Mouse (Mus musculus) forebrain, embryonic 13.5 days (tissue): ENCODE data around the gene Pdzd7. TPM values are rescaled to one million over a fixed set of nuclear protein-coding genes. Genes with fewer than 3 reads are reported as not detected.
A peak's percentile ranks its signal among the peaks of the same experiment; 100 is the strongest.

ENCODE experiments used
- ATAC-seq: fragments of 200-750 bp; cut with Nextera tagmentation; 2 replicates; pipeline ENCODE4 v1.8.0; 2017
- H3K27ac ChIP-seq: fragments of 300-500 bp; sonication (generic); 2 replicates; pipeline ENCODE4 v1.5.1; 2015; ENCODE audit warnings: inconsistent platforms, mild to moderate bottlenecking, moderate library complexity
- H3K27me3 ChIP-seq: fragments of 300-500 bp; sonication (generic); 2 replicates; pipeline ENCODE4 v1.6.1; 2015; ENCODE audit warnings: mild to moderate bottlenecking, inconsistent platforms
- H3K36me3 ChIP-seq: fragments of 300-500 bp; sonication (generic); 2 replicates; pipeline ENCODE4 v1.6.1; 2015; ENCODE audit warnings: mild to moderate bottlenecking, inconsistent platforms; ENCODE audit not compliant: poor library complexity, severe bottlenecking
- H3K4me1 ChIP-seq: fragments of 300-500 bp; sonication (generic); 2 replicates; pipeline ENCODE4 v1.6.1; 2015; ENCODE audit warnings: inconsistent platforms
- H3K4me2 ChIP-seq: fragments of 300-500 bp; sonication (generic); 2 replicates; pipeline ENCODE4 v1.6.1; 2015; ENCODE audit warnings: inconsistent platforms, mild to moderate bottlenecking, moderate library complexity
- H3K4me3 ChIP-seq: fragments of 300-500 bp; sonication (generic); 2 replicates; pipeline ENCODE4 v1.5.1; 2015; ENCODE audit warnings: mild to moderate bottlenecking, inconsistent platforms
- H3K9ac ChIP-seq: fragments of 300-500 bp; sonication (generic); 2 replicates; pipeline ENCODE4 v1.6.1; 2015; ENCODE audit warnings: mild to moderate bottlenecking, inconsistent platforms
- H3K9me3 ChIP-seq: fragments of 300-500 bp; sonication (generic); replicated peaks from 2 replicates; pipeline ENCODE4 v1.6.1; 2016; ENCODE audit warnings: inconsistent platforms
- WGBS: fragments of 180-500 bp; shearing (Covaris S2); methylation state at CpG from one replicate; pipeline ENCODE4 v1.1.7; 2015; 5-methylcytosine and 5-hydroxymethylcytosine counted together
- polyA plus RNA-seq: library from polyadenylated mRNA; unstranded; fragments of >200 nt; fragmentation: Nextera tagmentation; extraction: Ambion mirVana; gene quantifications from 2 replicates; pipeline ENCODE4 v1.2.1, GENCODE M21; 2015

Gene Pdzd7
- polyA plus RNA-seq, 1 experiment from 2014 or later: 0.92 TPM

GRCm38 (mm10) chr19:45056364-45056763, 10.8 kb upstream of the Pdzd7 start:
- Histone ChIP-seq H3K4me3 (no peak overlapping the region), H3K27me3 (no peaks in the 10 kb centered on the region), H3K27ac (no peak overlapping the region), H3K9me3 (no peaks in the 10 kb centered on the region), H3K9ac (no peak overlapping the region), H3K4me2 (no peak overlapping the region), H3K4me1 (peaks cover 26% of the 10 kb centered on the region), H3K36me3 (peaks cover 36% of the 10 kb centered on the region)
- 43% methylated on average over 4 of the region's 4 CpGs for WGBS
- ATAC-seq: no peak

GRCm38 (mm10) chr19:45054892-45055690, 9.6 kb upstream of the Pdzd7 start:
- Histone ChIP-seq H3K27ac (no peak overlapping the region), H3K4me2 (no peak overlapping the region), H3K4me1 (peaks cover 32% of the 10 kb centered on the region), H3K9ac (no peak overlapping the region), H3K9me3 (no peaks in the 10 kb centered on the region), H3K27me3 (no peaks in the 10 kb centered on the region), H3K4me3 (no peak overlapping the region), H3K36me3 (peaks cover 44% of the 10 kb centered on the region)
- no peak for ATAC-seq
- WGBS: 86% methylated on average over 6 of the region's 6 CpGs

DNA sequence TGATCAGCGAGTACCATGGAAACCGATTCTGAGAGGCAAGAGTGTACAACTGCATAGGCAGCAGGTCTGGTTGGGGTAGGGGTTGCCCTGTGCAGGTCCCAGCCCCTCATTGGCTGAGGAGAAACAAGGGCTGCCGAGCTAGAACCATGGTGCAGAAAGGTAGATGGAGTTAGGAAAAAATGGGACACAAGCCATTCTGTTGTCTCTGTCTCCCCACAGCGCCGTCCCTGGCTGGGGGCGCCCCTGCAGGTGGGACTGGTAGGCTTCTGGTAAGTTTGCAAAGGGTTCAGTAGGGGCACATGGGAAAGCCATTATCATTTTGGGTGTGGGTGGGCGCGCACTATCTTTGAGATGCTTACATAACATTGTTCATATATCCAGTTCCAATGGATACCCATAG, 7.9 kb upstream of the Pdzd7 start:
- ATAC-seq: no peak
- H3K4me1 ChIP-seq: peaks cover 39% of the 10 kb centered on the region
- no peaks in the 10 kb centered on the region for H3K27me3 ChIP-seq
- WGBS: 86% methylated on average over 8 of the region's 8 CpGs
- peaks cover 44% of the 10 kb centered on the region for H3K36me3 ChIP-seq
- no peak overlapping the region for H3K4me3 ChIP-seq
- no peak overlapping the region for H3K9ac ChIP-seq
- no peaks in the 10 kb centered on the region for H3K9me3 ChIP-seq
- H3K4me2 ChIP-seq: no peak overlapping the region
- H3K27ac ChIP-seq: no peak overlapping the region

DNA sequence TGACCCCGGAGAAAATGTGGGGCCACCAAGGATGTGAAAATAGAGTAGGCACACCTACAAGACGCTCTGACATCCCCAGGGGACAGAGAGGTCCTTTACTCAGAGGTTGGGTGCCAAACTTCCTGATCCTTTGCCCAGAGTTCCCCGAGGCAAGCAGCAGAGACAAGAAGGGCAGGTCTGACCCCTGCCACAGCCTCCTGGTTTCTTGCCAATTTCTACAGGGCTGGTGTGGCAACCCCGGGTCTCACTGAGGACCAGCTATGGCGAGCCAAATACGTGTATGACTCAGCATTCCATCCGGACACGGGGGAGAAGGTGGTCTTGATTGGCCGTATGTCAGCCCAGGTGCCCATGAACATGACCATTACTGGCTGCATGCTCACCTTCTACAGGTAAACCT, 4.0 kb upstream of the Pdzd7 start:
- Histone ChIP-seq H3K27me3 (peaks cover 16% of the 10 kb centered on the region), H3K9ac (0 out of 2 replicates have a peak overlapping the region, but pooled peaks have one; percentile 47), H3K4me1 (peaks cover 43% of the 10 kb centered on the region), H3K9me3 (no peaks in the 10 kb centered on the region), H3K36me3 (peaks cover 35% of the 10 kb centered on the region), H3K4me3 (no peak overlapping the region), H3K4me2 (peak overlapping the region; percentile 68), H3K27ac (no peak overlapping the region)
- ATAC-seq: no peak
- 83% methylated on average over 9 of the region's 9 CpGs for WGBS

GRCm38 (mm10) chr19:45048644-45049365, 3.3 kb upstream of the Pdzd7 start:
- Histone ChIP-seq H3K9me3 (no peaks in the 10 kb centered on the region), H3K27me3 (peaks cover 19% of the 10 kb centered on the region), H3K4me1 (peaks cover 43% of the 10 kb centered on the region), H3K4me3 (peak overlapping the region; percentile 54), H3K9ac (peak overlapping the region; percentile 77), H3K36me3 (peaks cover 29% of the 10 kb centered on the region), H3K4me2 (peak overlapping the region; percentile 68), H3K27ac (peak overlapping the region; percentile 87)
- WGBS: 81% methylated on average over 12 of the region's 12 CpGs
- no peak for ATAC-seq

DNA sequence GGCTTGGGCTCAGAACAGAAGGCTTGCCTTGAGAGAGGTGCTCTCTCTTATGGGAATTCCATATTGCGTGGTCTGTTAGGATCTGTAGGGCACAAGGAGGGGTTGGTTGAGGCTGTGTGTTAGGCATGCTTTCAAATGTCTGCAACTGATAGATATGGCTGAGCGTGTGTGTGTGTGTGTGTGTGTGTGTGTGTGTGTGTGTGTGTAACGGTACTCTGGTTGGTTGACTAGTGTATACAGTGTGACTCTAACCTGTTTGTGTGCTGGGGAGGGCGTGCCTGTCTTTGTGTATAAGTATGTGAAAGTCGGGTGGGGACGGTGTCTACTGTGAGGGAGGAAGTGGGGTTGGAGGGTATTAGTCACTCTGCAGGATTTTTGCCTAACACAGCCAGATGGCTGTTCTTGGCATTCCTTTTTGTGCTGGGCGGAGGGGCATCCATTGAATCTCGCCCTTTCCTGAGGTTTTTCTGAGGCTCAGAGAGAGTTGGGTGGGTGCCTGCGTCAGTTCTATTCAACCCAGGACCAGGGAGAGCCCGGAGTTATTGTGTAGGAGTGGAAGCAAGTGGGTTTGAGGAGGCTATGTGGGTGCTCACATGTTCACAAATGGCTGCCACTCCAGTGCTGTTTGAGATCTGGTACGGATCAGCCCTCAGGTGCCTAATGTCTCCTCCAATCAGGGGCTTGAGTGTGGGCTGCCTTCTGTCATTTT, 2.6 kb upstream of the Pdzd7 start:
- H3K4me1 ChIP-seq: peaks cover 43% of the 10 kb centered on the region
- ATAC-seq: peak; percentile 65

DNA sequence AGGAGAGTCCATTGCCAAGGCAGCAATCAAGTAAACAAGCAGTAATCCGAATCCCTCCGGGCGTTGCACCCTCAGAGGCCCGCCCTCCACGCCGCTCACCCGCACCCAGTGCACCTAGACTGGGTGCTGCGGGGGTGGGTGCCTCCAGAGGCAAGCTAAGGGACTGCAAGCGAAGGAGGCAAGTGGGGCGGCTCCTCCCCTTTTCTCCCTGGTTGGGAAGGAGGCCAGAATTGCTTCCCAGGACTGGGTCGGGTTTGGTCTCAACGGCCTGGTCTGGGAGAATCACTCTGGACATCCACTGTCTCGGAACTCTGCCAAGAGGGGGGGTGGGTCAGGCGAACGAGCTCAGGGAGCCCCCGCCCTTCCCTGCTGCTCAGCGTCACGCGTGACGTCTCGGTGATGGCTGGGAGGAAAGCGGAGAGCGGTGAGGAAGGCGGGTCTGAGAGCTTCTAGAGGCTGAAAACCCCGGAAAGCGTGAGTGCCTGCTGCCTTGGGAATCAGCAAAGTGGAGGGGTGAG, 2.0 kb upstream of the Pdzd7 start, which contains the start of gene Sfxn3:
Gene Sfxn3, plus strand, starts transcription at position 87 of the 518 bp plus-strand sequence.
- Histone ChIP-seq H3K9ac (peak within 1 kb of the TSS; percentile 77), H3K36me3 (peaks cover 16% of the 10 kb centered on the region), H3K27ac (peak within 1 kb of the TSS; percentile 87), H3K4me1 (peaks cover 43% of the 10 kb centered on the region), H3K4me2 (peak within 1 kb of the TSS; percentile 68), H3K27me3 (peaks cover 19% of the 10 kb centered on the region), H3K4me3 (peak within 1 kb of the TSS; percentile 54), H3K9me3 (no peaks in the 10 kb centered on the region)
- under 1% methylated on average over 26 of the region's 26 CpGs for WGBS
- ATAC-seq: peak; percentile 86

More for the DNA sequence above, 2.6 kb upstream of the Pdzd7 start:
- Histone ChIP-seq H3K4me2 (peak overlapping the region; percentile 68), H3K27ac (peak overlapping the region; percentile 87), H3K27me3 (peaks cover 19% of the 10 kb centered on the region), H3K4me3 (peak overlapping the region; percentile 54), H3K9ac (peak overlapping the region; percentile 77), H3K9me3 (no peaks in the 10 kb centered on the region), H3K36me3 (peaks cover 22% of the 10 kb centered on the region)
- WGBS: 36% methylated on average over 11 of the region's 11 CpGs

GRCm38 (mm10) chr19:45046523-45047321, 1.2 kb upstream of the Pdzd7 start:
- Histone ChIP-seq H3K36me3 (peaks cover 8% of the 10 kb centered on the region), H3K27me3 (peaks cover 19% of the 10 kb centered on the region), H3K4me1 (peaks cover 43% of the 10 kb centered on the region), H3K9ac (peak overlapping the region; percentile 77), H3K27ac (peak overlapping the region; percentile 87), H3K4me3 (peak overlapping the region; percentile 54), H3K4me2 (peak overlapping the region; percentile 68), H3K9me3 (no peaks in the 10 kb centered on the region)
- peak; percentile 62 for ATAC-seq
- 2% methylated on average over 34 of the region's 34 CpGs for WGBS

DNA sequence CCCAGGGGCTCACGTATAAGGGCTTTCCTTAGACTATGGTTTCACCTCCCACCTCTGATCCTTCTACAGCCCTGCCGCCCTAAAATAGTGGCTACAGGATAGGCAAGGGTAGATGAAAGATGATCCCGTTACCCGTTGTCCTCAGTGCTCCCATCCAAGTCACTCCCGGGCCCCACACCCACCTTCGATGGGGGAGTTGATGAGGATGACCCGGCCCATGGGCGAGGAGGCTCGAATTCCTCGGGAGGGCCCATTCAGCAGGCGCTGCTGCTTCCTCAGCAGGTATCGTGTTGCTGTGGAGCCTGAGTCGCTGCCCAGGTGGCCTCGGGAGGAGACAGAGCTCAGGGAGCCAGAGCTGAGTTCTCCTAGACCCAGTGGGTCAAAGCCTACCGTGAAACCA, 281 bp downstream of the Pdzd7 start:
- Histone ChIP-seq H3K9me3 (no peaks in the 10 kb centered on the region), H3K4me3 (no peak overlapping the region), H3K27me3 (peaks cover 22% of the 10 kb centered on the region), H3K4me1 (peaks cover 42% of the 10 kb centered on the region), H3K9ac (no peak overlapping the region), H3K36me3 (0 out of 2 replicates have a peak, but pooled peaks cover under 1% of the 10 kb centered on the region), H3K27ac (no peak overlapping the region), H3K4me2 (no peak overlapping the region)
- WGBS: 47% methylated on average over 15 of the region's 15 CpGs
- ATAC-seq: no peak

GRCm38 (mm10) chr19:45044389-45044927, 1.1 kb downstream of the Pdzd7 start:
- no peak overlapping the region for H3K27ac ChIP-seq
- no peak overlapping the region for H3K9ac ChIP-seq
- peaks cover 27% of the 10 kb centered on the region for H3K27me3 ChIP-seq
- 63% methylated on average over 11 of the region's 11 CpGs for WGBS
- no peak for ATAC-seq
- H3K4me2 ChIP-seq: no peak overlapping the region
- H3K9me3 ChIP-seq: no peaks in the 10 kb centered on the region
- H3K36me3 ChIP-seq: no peaks in the 10 kb centered on the region
- H3K4me3 ChIP-seq: no peak overlapping the region
- H3K4me1 ChIP-seq: peaks cover 35% of the 10 kb centered on the region

DNA sequence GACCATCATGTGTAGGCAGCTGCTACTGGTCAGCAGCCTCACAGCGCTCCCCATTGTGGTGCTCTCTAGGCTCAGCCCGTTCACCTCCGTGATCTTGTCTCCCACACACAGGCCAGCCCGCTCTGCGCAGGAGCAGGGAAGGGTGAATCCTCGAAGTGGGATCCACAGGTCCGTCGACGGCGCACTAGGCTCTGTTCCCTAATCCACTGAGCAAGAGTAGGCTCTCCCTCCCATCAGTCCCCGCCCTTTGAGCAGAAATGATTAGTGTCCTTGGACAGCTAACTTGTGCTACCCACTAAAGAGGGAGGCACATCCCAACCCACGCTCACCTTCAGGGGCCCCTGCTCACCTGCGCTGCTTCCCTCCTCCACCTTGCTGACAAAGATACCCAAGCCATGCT, 5.3 kb downstream of the Pdzd7 start:
- H3K4me2 ChIP-seq: no peak overlapping the region
- 60% methylated on average over 13 of the region's 13 CpGs for WGBS
- no peak overlapping the region for H3K9ac ChIP-seq
- no peak overlapping the region for H3K4me3 ChIP-seq
- no peaks in the 10 kb centered on the region for H3K9me3 ChIP-seq
- ATAC-seq: no peak
- no peaks in the 10 kb centered on the region for H3K36me3 ChIP-seq
- no peak overlapping the region for H3K27ac ChIP-seq
- H3K27me3 ChIP-seq: peaks cover 16% of the 10 kb centered on the region
- H3K4me1 ChIP-seq: 0 out of 2 replicates have a peak, but pooled peaks cover 4% of the 10 kb centered on the region
